Mouse (Mus musculus) liver, embryonic 14.5 days (tissue): ENCODE measurements at regions not wholly inside any gene's neighbourhood (a gene's known extent, or its start where the extent isn't known, plus 50 kb on each side); places are given as distances from the start of the nearest gene placed in this dataset.

Source experiments
- CTCF ChIP-seq: IDR thresholded peaks from 2 replicates; pipeline ENCODE4 v1.5.1; 2016; ENCODE audit warnings: antibody characterized with exemption, low read depth, control low read depth
- EP300 ChIP-seq: IDR thresholded peaks from 2 replicates; pipeline ENCODE4 v1.6.1; 2016; ENCODE audit warnings: antibody characterized with exemption, low read depth

- 0 out of 2 replicates have a peak, but pooled peaks have one; percentile 15 for TF ChIP-seq CTCF
- TF ChIP-seq EP300: peak; percentile 22; the same call in 1 of the 2 replicates
Observed at GRCm38 (mm10) chr3:66518289-66518688, 221.7 kb upstream of the Veph1 start.
